Mouse (Mus musculus) MEL (cell line): ENCODE measurements around the gene Emsy. TPM values are rescaled to one million over a fixed set of nuclear protein-coding genes. Genes with fewer than 3 reads are reported as not detected.

ENCODE experiments used
- DNase-seq: peaks from one replicate; pipeline ENCODE4 v3.0.0; 2011; ENCODE audit warnings: low read depth, low spot score
- H3K27ac ChIP-seq: 2 replicates; pipeline ENCODE4 v1.5.1; 2012; ENCODE audit warnings: low read depth, mild to moderate bottlenecking, control low read depth, low read length, moderate library complexity; ENCODE audit not compliant: control insufficient read depth
- H3K27me3 ChIP-seq, 2 experiments: fragments of 150-350 bp in 1 of 2; sonication (generic) in 1 of 2; 2 replicates each; pipeline ENCODE4 v1.6.1; 2012; ENCODE audit warnings: low read length in 2 of 2, mild to moderate bottlenecking in 2 of 2, improper control_type of control experiment in 1 of 2, moderate library complexity in 1 of 2; ENCODE audit not compliant: insufficient read depth in 2 of 2, control insufficient read depth in 1 of 2
- H3K36me3 ChIP-seq, 2 experiments: 2 replicates each; pipeline ENCODE4 v1.6.1; 2012 to 2014; ENCODE audit warnings: low read length in 2 of 2, improper control_type of control experiment in 1 of 2, inconsistent platforms in 1 of 2, mild to moderate bottlenecking in 1 of 2; ENCODE audit not compliant: insufficient read depth in 2 of 2, control insufficient read depth in 1 of 2
- H3K4me1 ChIP-seq, 2 experiments: fragments of 150-350 bp in 1 of 2; sonication (generic) in 1 of 2; 2 replicates each; pipeline ENCODE4 v1.6.1; 2012; ENCODE audit warnings: low read length in 2 of 2, improper control_type of control experiment in 1 of 2, mild to moderate bottlenecking in 1 of 2; ENCODE audit not compliant: insufficient read depth in 2 of 2, control insufficient read depth in 1 of 2
- H3K4me3 ChIP-seq, 2 experiments: fragments of 150-350 bp in 1 of 2; sonication (generic) in 1 of 2; 2 replicates each; pipeline ENCODE4 v1.5.1; 2012; ENCODE audit warnings: low read depth in 2 of 2, low read length in 2 of 2, mild to moderate bottlenecking in 2 of 2, moderate library complexity in 2 of 2, control low read depth in 1 of 2, improper control_type of control experiment in 1 of 2; ENCODE audit not compliant: control insufficient read depth in 1 of 2, insufficient read depth in 1 of 2
- H3K79me2 ChIP-seq: 2 replicates; pipeline ENCODE4 v1.6.1; 2012; ENCODE audit warnings: mild to moderate bottlenecking, low read length, moderate library complexity; ENCODE audit not compliant: control insufficient read depth, poor library complexity, insufficient read depth
- H3K9ac ChIP-seq: 2 replicates; pipeline ENCODE4 v1.6.1; 2012; ENCODE audit warnings: low read depth, mild to moderate bottlenecking, control low read depth, low read length, moderate library complexity; ENCODE audit not compliant: control insufficient read depth, poor library complexity, severe bottlenecking
- H3K9me3 ChIP-seq: fragments of 150-350 bp; sonication (generic); replicated peaks from 2 replicates; pipeline ENCODE4 v1.6.1; 2012; ENCODE audit warnings: mild to moderate bottlenecking, low read length, improper control_type of control experiment, moderate library complexity; ENCODE audit not compliant: insufficient read depth
- BHLHE40 ChIP-seq: IDR thresholded peaks from 2 replicates; pipeline ENCODE4 v1.6.1; 2012; ENCODE audit warnings: low read depth, mild to moderate bottlenecking, inconsistent platforms, low read length, improper control_type of control experiment, borderline replicate concordance
- CHD2 ChIP-seq: IDR thresholded peaks from 2 replicates; pipeline ENCODE4 v1.6.1; 2011; ENCODE audit warnings: low read length, improper control_type of control experiment
- CTCF ChIP-seq, 3 experiments: IDR thresholded peaks in 2 of 3; conservative IDR thresholded peaks in 1 of 3; 2 replicates each; pipeline ENCODE4 v1.5.1; 2011 to 2012; ENCODE audit warnings: low read length in 3 of 3, low read depth in 2 of 3, mild to moderate bottlenecking in 2 of 3, improper control_type of control experiment in 1 of 3, inconsistent platforms in 1 of 3, mixed read lengths in 1 of 3, moderate library complexity in 1 of 3; ENCODE audit not compliant: control insufficient read depth in 1 of 3, insufficient read depth in 1 of 3, poor library complexity in 1 of 3, severe bottlenecking in 1 of 3
- E2F4 ChIP-seq: IDR thresholded peaks from 2 replicates; pipeline ENCODE4 v1.6.1; 2011; ENCODE audit warnings: low read depth, low read length, improper control_type of control experiment, borderline replicate concordance
- ELF1 ChIP-seq: IDR thresholded peaks from 2 replicates; pipeline ENCODE4 v1.6.1; 2014; ENCODE audit warnings: low read depth, mild to moderate bottlenecking, inconsistent platforms, low read length, improper control_type of control experiment, moderate library complexity
- JUND ChIP-seq: IDR thresholded peaks from 2 replicates; pipeline ENCODE4 v1.6.1; 2011; ENCODE audit warnings: low read depth, mild to moderate bottlenecking, improper control_type of control experiment, low read length
- MAFK ChIP-seq: IDR thresholded peaks from 2 replicates; pipeline ENCODE4 v1.6.1; 2011; ENCODE audit warnings: low read depth, mild to moderate bottlenecking, low read length, improper control_type of control experiment, borderline replicate concordance
- MAX ChIP-seq: IDR thresholded peaks from 2 replicates; pipeline ENCODE4 v1.6.1; 2011; ENCODE audit warnings: low read length, improper control_type of control experiment
- MEF2A ChIP-seq: IDR thresholded peaks from 2 replicates; pipeline ENCODE4 v1.6.1; 2014; ENCODE audit warnings: low read depth, mild to moderate bottlenecking, inconsistent platforms, low read length, improper control_type of control experiment; ENCODE audit not compliant: poor library complexity, insufficient replicate concordance, severe bottlenecking; ENCODE audit errors: extremely low read depth
- MXI1 ChIP-seq: IDR thresholded peaks from 2 replicates; pipeline ENCODE4 v1.6.1; 2011; ENCODE audit warnings: mild to moderate bottlenecking, low read depth, low read length, improper control_type of control experiment
- MYB ChIP-seq: IDR thresholded peaks from 2 replicates; pipeline ENCODE4 v1.6.1; 2011; ENCODE audit warnings: mild to moderate bottlenecking, low read depth, low read length, improper control_type of control experiment
- POLR2AphosphoS5 ChIP-seq: IDR thresholded peaks from 2 replicates; pipeline ENCODE4 v1.6.1; 2012; ENCODE audit warnings: low read depth, borderline replicate concordance, mild to moderate bottlenecking, inconsistent platforms, low read length, moderate library complexity, mixed read lengths
- RAD21 ChIP-seq: IDR thresholded peaks from 2 replicates; pipeline ENCODE4 v1.6.1; 2011; ENCODE audit warnings: mild to moderate bottlenecking, low read depth, low read length, improper control_type of control experiment
- SIN3A ChIP-seq: IDR thresholded peaks from 2 replicates; pipeline ENCODE4 v1.6.1; 2012; ENCODE audit warnings: low read length, improper control_type of control experiment, inconsistent platforms
- SMC3 ChIP-seq: IDR thresholded peaks from 2 replicates; pipeline ENCODE4 v1.6.1; 2011; ENCODE audit warnings: low read depth, low read length, improper control_type of control experiment
- TAL1 ChIP-seq: IDR thresholded peaks from 2 replicates; pipeline ENCODE4 v1.6.1; 2012; ENCODE audit warnings: mild to moderate bottlenecking, inconsistent platforms, low read length, moderate library complexity, mixed read lengths
- TBP ChIP-seq: IDR thresholded peaks from 2 replicates; pipeline ENCODE4 v1.8.0; 2011; ENCODE audit warnings: low read depth, low read length, improper control_type of control experiment
- UBTF ChIP-seq: IDR thresholded peaks from 2 replicates; pipeline ENCODE4 v1.6.1; 2012; ENCODE audit warnings: low read depth, mild to moderate bottlenecking, inconsistent platforms, low read length, improper control_type of control experiment, moderate library complexity, borderline replicate concordance; ENCODE audit not compliant: insufficient read depth
- ZC3H11A ChIP-seq: IDR thresholded peaks from 2 replicates; pipeline ENCODE4 v1.6.1; 2012; ENCODE audit warnings: low read depth, mild to moderate bottlenecking, inconsistent platforms, low read length, improper control_type of control experiment
- ZMIZ1 ChIP-seq: IDR thresholded peaks from 2 replicates; pipeline ENCODE4 v1.6.1; 2012; ENCODE audit warnings: low read depth, mild to moderate bottlenecking, inconsistent platforms, low read length, improper control_type of control experiment, moderate library complexity
- ZNF384 ChIP-seq: IDR thresholded peaks from 2 replicates; pipeline ENCODE4 v1.6.1; 2012; ENCODE audit warnings: low read depth, mild to moderate bottlenecking, inconsistent platforms, low read length, improper control_type of control experiment
- polyA plus RNA-seq, 2 experiments: library from polyadenylated mRNA; stranded (reverse) in 1 of 2; unstranded in 1 of 2; fragments of >175 nt in 1 of 2; fragments of >200 nt in 1 of 2; gene quantifications; 2 replicates each; pipeline versions ENCODE4 v1.2.1 to v1.2.4; 2012; ENCODE audit warnings: low replicate concordance in 2 of 2, low read depth in 1 of 2; ENCODE audit not compliant: insufficient read length in 2 of 2, insufficient read depth in 1 of 2, missing spikeins in 1 of 2
- total RNA-seq: library from RNA; depleted of rRNA; stranded (reverse); fragments of 300-350 nt; gene quantifications from 2 replicates; pipeline ENCODE4 v1.2.3, GENCODE M21; 2012

Gene Emsy
- total and polyA plus RNA-seq, 3 experiments, result 10.2 to 24.1 TPM; not detected in 1

- no peaks in the 10 kb centered on the region for H3K9me3 ChIP-seq
- no peak overlapping the region for H3K9ac ChIP-seq
- peaks cover 2 to 5% of the 10 kb centered on the region in 2 experiments for H3K4me1 ChIP-seq
- H3K36me3 ChIP-seq, result peaks cover 12 to 16% of the 10 kb centered on the region in 2 experiments
- TF ChIP-seq MAFK (no peak), RAD21 (peak; percentile 15), JUND (peak; percentile 47; the same call in 1 of the 2 replicates), ZMIZ1 (no peak), TAL1 (no peak), SMC3 (peak; percentile 21; the same call in 1 of the 2 replicates), CTCF (IDR thresholded peaks at IDR 0.05 in 2 of 3, conservative IDR thresholded peaks at IDR 0.05 in 1 of 3; ENCODE audit: control insufficient read depth in 1 of 3, insufficient read depth in 1 of 3, low read depth in 2 of 3, low read length in 3 of 3, poor library complexity in 1 of 3, severe bottlenecking in 1 of 3) (peak in 1 of 3 experiments; percentile 14; a peak in 2 of 6 replicates), MYB (no peak)
- TF ChIP-seq, all 39 proteins: peak for 4
- no peak overlapping the region for H3K4me3 ChIP-seq
- no peak overlapping the region for H3K27ac ChIP-seq
- no peaks in the 10 kb centered on the region for H3K27me3 ChIP-seq
- H3K79me2 ChIP-seq, result peaks cover 14% of the 10 kb centered on the region
- peak; percentile 52 for DNase-seq
Measured at GRCm38 (mm10) chr7:98651651-98652050, 4.9 kb downstream of the Emsy start.

DNA sequence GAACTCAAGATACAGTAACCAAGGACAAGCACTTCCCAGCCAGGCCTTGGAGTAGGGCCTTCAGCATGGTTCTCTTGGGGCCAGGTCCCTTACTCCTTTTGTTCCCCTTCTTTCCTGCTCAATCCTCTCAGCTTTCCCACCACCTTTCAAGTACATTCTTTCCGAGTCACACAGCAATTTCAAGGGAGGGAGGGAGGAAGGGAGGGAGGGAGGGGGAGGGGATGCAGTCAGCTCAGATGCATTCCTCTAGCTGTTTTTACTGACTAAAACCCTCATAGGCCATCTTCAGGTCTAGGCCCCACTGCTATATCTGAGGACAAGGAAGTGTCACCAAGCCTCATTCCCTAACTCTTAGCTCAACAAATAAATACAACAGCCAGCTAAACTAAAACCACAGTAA is 12.3 kb downstream of the Emsy start:
- peaks cover 5 to 32% of the 10 kb centered on the region in 2 experiments for H3K36me3 ChIP-seq
- H3K9ac ChIP-seq, result no peak overlapping the region
- no peaks in the 10 kb centered on the region for H3K79me2 ChIP-seq
- H3K27ac ChIP-seq, result no peak overlapping the region
- H3K27me3 ChIP-seq, result no peaks in the 10 kb centered on the region
- peaks cover 0 to 2% of the 10 kb centered on the region in 2 experiments; a peak in 3 of 4 replicates for H3K4me1 ChIP-seq
- no peaks in the 10 kb centered on the region for H3K9me3 ChIP-seq
- H3K4me3 ChIP-seq, result no peak overlapping the region
- no peak for TF ChIP-seq CHD2
- no peak for TF ChIP-seq TAL1
- TF ChIP-seq BHLHE40, result no peak
- TF ChIP-seq JUND, result no peak
- TF ChIP-seq MXI1, result no peak
- TF ChIP-seq MAX, result no peak
- no peak for TF ChIP-seq TBP
- no peak for TF ChIP-seq SIN3A
- no peak for TF ChIP-seq POLR2AphosphoS5
- no peak for TF ChIP-seq ZNF384
- no peak for TF ChIP-seq ELF1
- no peak for TF ChIP-seq ZC3H11A
- no peak for TF ChIP-seq CTCF (IDR thresholded peaks at IDR 0.05 in 2 of 3, conservative IDR thresholded peaks at IDR 0.05 in 1 of 3; ENCODE audit: control insufficient read depth in 1 of 3, insufficient read depth in 1 of 3, low read depth in 2 of 3, low read length in 3 of 3, poor library complexity in 1 of 3, severe bottlenecking in 1 of 3)
- no peak for TF ChIP-seq UBTF
- no peak for TF ChIP-seq E2F4
- TF ChIP-seq MEF2A, result no peak
- no peak for DNase-seq
